Mouse (Mus musculus) liver, embryonic 15.5 days (tissue): ENCODE measurements around the gene Map3k4. TPM values are rescaled to one million over a fixed set of nuclear protein-coding genes. Genes with fewer than 3 reads are reported as not detected.
"Not testable (repeated sequence)": the region's sequence is repeated elsewhere in the genome, so short reads cannot be mapped to it uniquely, and the experiment has no call there.

ENCODE experiments used
- ATAC-seq: fragments of 200-750 bp; cut with Nextera tagmentation; 2 replicates; pipeline ENCODE4 v1.8.0; 2017; ENCODE audit warnings: moderate number of reproducible peaks, mild to moderate bottlenecking, moderate library complexity; ENCODE audit not compliant: insufficient read depth
- H3K27ac ChIP-seq: fragments of 300-500 bp; sonication (generic); replicated peaks from 2 replicates; pipeline ENCODE4 v1.5.1; 2015; ENCODE audit warnings: mild to moderate bottlenecking, inconsistent platforms
- H3K27me3 ChIP-seq: fragments of 300-500 bp; sonication (generic); 2 replicates; pipeline ENCODE4 v1.6.1; 2015; ENCODE audit warnings: mild to moderate bottlenecking, inconsistent platforms
- H3K36me3 ChIP-seq: fragments of 300-500 bp; sonication (generic); replicated peaks from 2 replicates; pipeline ENCODE4 v1.6.1; 2015; ENCODE audit warnings: moderate library complexity, mild to moderate bottlenecking, inconsistent platforms
- H3K4me1 ChIP-seq: fragments of 300-500 bp; sonication (generic); replicated peaks from 2 replicates; pipeline ENCODE4 v1.6.1; 2015; ENCODE audit warnings: inconsistent platforms
- H3K4me2 ChIP-seq: fragments of 300-500 bp; sonication (generic); 2 replicates; pipeline ENCODE4 v1.6.1; 2015; ENCODE audit warnings: moderate library complexity, mild to moderate bottlenecking, inconsistent platforms
- H3K4me3 ChIP-seq: fragments of 300-500 bp; sonication (generic); replicated peaks from 2 replicates; pipeline ENCODE4 v1.5.1; 2015; ENCODE audit warnings: mild to moderate bottlenecking, inconsistent platforms
- H3K9ac ChIP-seq: fragments of 300-500 bp; sonication (generic); 2 replicates; pipeline ENCODE4 v1.6.1; 2015; ENCODE audit warnings: moderate library complexity, mild to moderate bottlenecking, inconsistent platforms
- H3K9me3 ChIP-seq: fragments of 300-500 bp; sonication (generic); replicated peaks from 2 replicates; pipeline ENCODE4 v1.6.1; 2016; ENCODE audit warnings: inconsistent platforms
- WGBS: fragments of 180-500 bp; shearing (Covaris S2); methylation state at CpG from one replicate; pipeline ENCODE4 v1.1.7; 2015; ENCODE audit warnings: mixed read lengths; ENCODE audit not compliant: insufficient replicate concordance; 5-methylcytosine and 5-hydroxymethylcytosine counted together
- polyA plus RNA-seq: library from polyadenylated mRNA; unstranded; fragments of >200 nt; fragmentation: Nextera tagmentation; extraction: Ambion mirVana; gene quantifications from 2 replicates; pipeline ENCODE4 v1.2.1, GENCODE M21; 2015

Gene Map3k4
- polyA plus RNA-seq, 1 experiment from 2014 or later, result 10.6 TPM

DNA sequence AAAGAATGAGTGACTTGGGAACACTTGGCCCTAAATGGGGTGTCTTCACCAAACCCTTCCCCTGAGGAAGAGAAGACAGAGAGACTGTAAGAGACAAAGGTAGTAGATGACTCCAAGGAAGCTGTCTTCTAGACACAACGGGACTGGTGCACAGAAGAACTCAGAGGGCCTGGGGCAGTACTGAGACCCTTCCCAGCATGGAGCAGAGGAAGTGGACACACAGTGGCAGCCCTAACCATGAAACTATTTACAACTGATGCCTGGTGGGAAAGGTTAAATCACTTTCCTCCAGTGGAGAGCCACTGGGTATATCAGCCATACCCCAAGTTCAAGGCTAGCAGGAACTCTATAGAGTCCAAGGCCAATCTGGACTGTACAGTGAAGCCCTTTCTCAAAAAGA lies 26.2 kb downstream of the Map3k4 start:
- Histone ChIP-seq H3K4me3 (no peak overlapping the region), H3K27ac (no peak overlapping the region), H3K4me2 (no peak overlapping the region), H3K9me3 (no peaks in the 10 kb centered on the region), H3K4me1 (peaks cover 6% of the 10 kb centered on the region), H3K36me3 (no peaks in the 10 kb centered on the region), H3K9ac (no peak overlapping the region), H3K27me3 (no peaks in the 10 kb centered on the region)
- WGBS, result 63% methylated on average over 1 of the region's 1 CpGs
- ATAC-seq, result no peak

DNA sequence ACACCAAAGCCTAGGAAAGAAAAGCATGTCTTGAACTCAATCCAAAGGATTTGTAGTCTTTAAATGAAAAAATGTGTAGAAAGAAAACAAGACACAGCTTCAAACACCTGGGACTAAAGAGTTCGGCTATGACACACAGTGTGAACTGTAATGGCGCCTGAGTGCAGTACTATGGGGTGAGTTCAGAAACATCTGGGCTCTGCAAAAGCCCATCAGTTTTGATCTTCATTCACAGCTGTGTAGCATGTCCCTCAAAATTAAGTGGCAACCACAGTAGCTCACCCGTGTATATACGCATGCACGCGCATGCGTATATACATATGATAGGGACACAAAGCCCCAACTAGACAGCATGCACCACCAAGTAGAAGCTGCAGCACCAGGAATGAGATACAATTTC lies 27.4 kb downstream of the Map3k4 start:
- Histone ChIP-seq H3K36me3 (no peaks in the 10 kb centered on the region), H3K9me3 (no peaks in the 10 kb centered on the region), H3K4me2 (no peak overlapping the region), H3K27me3 (no peaks in the 10 kb centered on the region), H3K4me3 (no peak overlapping the region), H3K9ac (no peak overlapping the region), H3K4me1 (no peaks in the 10 kb centered on the region), H3K27ac (no peak overlapping the region)
- 89% methylated on average over 7 of the region's 7 CpGs for WGBS
- no peak for ATAC-seq

DNA sequence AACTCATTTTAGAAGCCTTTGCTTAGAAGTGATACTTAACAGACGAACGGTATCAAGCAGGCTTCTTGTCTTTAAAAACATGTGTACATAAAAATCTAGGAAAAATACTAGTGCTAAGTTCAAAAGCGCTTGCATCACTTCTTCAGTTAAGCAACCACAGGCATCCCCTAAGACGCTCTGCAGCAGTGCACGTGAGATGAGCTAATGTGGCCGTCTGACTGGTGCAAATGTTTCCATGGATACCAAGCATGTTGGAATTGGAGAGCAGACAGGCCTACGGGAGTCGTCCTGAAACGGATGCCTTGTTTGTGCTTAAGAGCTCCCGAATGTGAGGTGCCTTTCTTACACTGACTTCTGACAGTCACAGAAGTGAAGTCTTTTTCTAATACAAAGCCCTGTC lies 27.9 kb downstream of the Map3k4 start:
- no peaks in the 10 kb centered on the region for H3K9me3 ChIP-seq
- no peak overlapping the region for H3K27ac ChIP-seq
- H3K9ac ChIP-seq, result no peak overlapping the region
- no peak overlapping the region for H3K4me3 ChIP-seq
- no peak for ATAC-seq
- H3K4me1 ChIP-seq, result no peaks in the 10 kb centered on the region
- H3K36me3 ChIP-seq, result no peaks in the 10 kb centered on the region
- 68% methylated on average over 10 of the region's 10 CpGs for WGBS
- H3K4me2 ChIP-seq, result no peak overlapping the region
- no peaks in the 10 kb centered on the region for H3K27me3 ChIP-seq

DNA sequence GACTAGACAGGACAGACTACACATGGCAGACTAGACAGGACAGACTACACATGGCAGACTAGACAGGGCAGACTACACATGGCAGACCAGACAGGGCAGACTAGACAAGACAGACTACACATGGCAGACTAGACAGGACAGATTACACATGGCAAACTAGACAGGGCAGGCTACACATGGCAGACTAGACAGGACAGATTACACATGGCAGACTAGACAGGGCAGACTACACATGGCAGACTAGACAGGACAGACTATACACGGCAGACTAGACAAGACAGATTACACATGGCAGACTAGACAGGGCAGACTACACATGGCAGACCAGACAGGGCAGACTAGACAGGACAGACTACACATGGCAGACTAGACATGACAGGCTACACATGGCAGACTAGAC lies 28.8 kb downstream of the Map3k4 start:
- not testable (repeated sequence) for H3K4me1 ChIP-seq, H3K36me3 ChIP-seq
- 53% methylated on average over 1 of the region's 1 CpGs for WGBS

DNA sequence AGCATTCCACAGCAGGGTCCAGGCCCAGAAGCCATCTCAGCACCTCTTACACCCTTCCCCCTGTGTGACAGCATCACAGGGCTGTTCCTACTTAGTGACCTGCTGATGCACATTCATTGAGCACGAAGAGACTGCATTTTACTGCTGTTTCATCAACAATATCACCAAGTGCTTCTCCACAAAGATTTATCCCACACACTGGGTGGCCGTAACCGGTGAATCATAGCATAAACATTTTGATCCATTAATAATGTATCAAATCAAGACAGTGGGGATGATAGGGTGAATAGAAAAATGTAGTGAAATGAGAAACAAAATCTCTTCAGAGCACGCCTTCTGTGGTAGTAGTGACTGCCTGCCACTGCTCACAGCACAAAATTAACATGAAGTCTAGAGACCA lies 29.7 kb downstream of the Map3k4 start:
- Histone ChIP-seq H3K4me2 (no peak overlapping the region), H3K27me3 (no peaks in the 10 kb centered on the region), H3K36me3 (no peaks in the 10 kb centered on the region), H3K27ac (no peak overlapping the region), H3K4me1 (no peaks in the 10 kb centered on the region), H3K9me3 (no peaks in the 10 kb centered on the region), H3K4me3 (no peak overlapping the region), H3K9ac (no peak overlapping the region)
- WGBS, result 80% methylated on average over 4 of the region's 4 CpGs
- no peak for ATAC-seq

More for the DNA sequence above, 28.8 kb downstream of the Map3k4 start:
- not testable (repeated sequence) for H3K9me3 ChIP-seq, H3K4me2 ChIP-seq, H3K27ac ChIP-seq, H3K9ac ChIP-seq, ATAC-seq, H3K4me3 ChIP-seq, H3K27me3 ChIP-seq

DNA sequence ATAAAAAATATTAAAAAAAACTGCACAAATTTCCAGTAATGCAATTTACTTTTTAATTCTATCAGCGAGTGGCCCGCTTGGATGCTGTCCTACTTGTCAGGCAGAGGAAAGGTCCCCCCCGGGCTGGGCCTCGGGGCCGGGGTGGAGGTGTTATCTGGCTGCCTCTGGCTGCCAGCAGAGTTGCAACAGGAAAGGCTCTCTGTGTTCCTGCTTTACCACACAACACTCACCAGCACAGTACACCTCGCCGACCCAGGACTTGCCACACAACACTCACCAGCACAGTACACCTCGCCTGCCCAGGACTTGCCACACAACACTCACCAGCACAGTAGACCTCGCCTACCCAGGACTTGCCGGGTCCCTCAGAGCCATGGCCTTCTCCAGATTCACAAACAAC lies 38.8 kb downstream of the Map3k4 start:
- Histone ChIP-seq H3K9me3 (no peaks in the 10 kb centered on the region), H3K4me1 (peaks cover 6% of the 10 kb centered on the region), H3K27ac (no peak overlapping the region), H3K36me3 (0 out of 2 replicates have a peak, but pooled peaks cover 9% of the 10 kb centered on the region), H3K4me3 (no peak overlapping the region), H3K9ac (no peak overlapping the region), H3K27me3 (no peaks in the 10 kb centered on the region), H3K4me2 (no peak overlapping the region)
- 37% methylated on average over 10 of the region's 10 CpGs for WGBS
- no peak for ATAC-seq

DNA sequence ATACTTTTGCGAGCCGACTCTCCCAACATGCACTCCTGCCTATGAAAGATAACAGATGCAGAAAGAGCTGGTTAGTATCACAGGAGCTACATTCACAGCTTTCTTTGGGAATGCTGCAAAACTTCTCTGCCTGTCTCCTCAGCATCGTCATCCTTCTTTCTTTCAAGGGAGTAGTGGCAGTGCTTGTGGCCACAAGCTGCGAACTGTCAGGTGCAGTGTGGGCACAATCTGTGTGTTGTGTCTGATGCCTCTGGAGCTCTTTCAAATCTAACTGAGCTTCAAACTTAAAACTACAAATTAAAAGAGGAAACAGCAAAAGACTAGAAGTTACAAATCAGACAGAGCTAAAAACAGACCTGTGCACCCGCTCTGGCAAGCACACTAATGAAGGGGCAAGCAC lies 40.5 kb downstream of the Map3k4 start:
- Histone ChIP-seq H3K4me3 (no peak overlapping the region), H3K27me3 (no peaks in the 10 kb centered on the region), H3K27ac (no peak overlapping the region), H3K9ac (no peak overlapping the region), H3K4me1 (peaks cover 6% of the 10 kb centered on the region), H3K9me3 (no peaks in the 10 kb centered on the region), H3K4me2 (no peak overlapping the region), H3K36me3 (0 out of 2 replicates have a peak, but pooled peaks cover 9% of the 10 kb centered on the region)
- WGBS, result 80% methylated on average over 5 of the region's 5 CpGs
- no peak for ATAC-seq

DNA sequence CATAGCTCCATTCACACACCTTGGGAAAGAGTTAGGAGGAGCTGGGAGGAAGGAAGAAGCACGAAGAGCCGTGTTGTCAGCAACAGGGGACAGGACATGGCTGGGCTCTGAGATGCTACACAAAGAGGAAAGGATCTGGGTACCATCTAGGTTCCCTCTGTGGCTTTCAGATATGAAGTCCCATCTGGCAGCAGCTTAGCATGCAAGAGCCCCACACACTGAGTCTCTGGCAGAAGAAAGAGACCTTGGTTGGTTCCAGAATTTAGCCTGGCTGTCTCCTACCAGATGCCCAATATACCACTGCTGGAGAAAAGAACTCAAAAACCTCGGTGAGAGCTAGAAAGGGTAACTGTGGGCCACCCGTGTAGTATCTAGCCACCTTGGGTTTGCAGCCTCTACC lies 41.3 kb downstream of the Map3k4 start:
- WGBS, result 68% methylated on average over 4 of the region's 4 CpGs
- H3K4me3 ChIP-seq, result no peak overlapping the region
- no peak overlapping the region for H3K4me2 ChIP-seq
- peaks cover 9% of the 10 kb centered on the region; the same call in 1 of the 2 replicates for H3K36me3 ChIP-seq
- H3K27ac ChIP-seq, result no peak overlapping the region
- H3K9ac ChIP-seq, result no peak overlapping the region
- H3K27me3 ChIP-seq, result no peaks in the 10 kb centered on the region
- H3K4me1 ChIP-seq, result peaks cover 10% of the 10 kb centered on the region
- ATAC-seq, result no peak
- no peaks in the 10 kb centered on the region for H3K9me3 ChIP-seq

DNA sequence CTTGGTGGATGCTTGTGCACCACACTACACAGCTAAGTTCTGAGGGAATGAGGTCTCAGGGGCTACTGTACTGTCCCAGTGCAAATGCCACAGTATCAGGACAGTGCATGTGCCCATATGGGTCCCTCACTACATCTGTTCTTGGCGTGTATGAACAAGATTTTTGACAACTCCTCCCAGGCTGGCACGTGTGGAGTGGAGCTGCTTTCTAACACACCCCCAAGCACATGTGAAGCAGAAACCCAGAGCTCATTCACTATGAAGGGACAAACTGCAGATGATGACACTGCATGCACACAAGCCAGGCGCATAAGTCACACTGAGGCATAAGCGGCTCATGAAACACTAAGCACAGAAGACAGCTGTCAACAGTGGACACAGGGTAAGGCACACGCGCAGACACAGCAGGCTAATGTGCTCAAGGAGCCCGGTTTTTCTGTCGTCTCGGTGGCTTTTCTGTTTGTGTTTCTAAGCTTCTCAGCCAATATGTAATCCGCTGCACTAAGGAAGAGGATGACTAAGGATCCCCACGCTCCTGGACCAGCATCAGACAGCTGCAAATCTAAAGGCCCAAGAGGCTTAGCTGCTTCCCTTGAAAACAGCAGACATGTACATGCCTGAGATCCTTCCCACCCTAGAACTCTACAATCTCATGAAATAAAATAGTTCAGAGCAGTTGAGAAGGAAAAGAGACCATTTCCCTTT lies 41.9 kb downstream of the Map3k4 start:
- no peaks in the 10 kb centered on the region for H3K27me3 ChIP-seq
- no peak overlapping the region for H3K4me2 ChIP-seq
- WGBS, result 77% methylated on average over 11 of the region's 11 CpGs
- no peak overlapping the region for H3K27ac ChIP-seq
- no peak overlapping the region for H3K4me3 ChIP-seq
- peaks cover 14% of the 10 kb centered on the region for H3K36me3 ChIP-seq
- H3K9ac ChIP-seq, result no peak overlapping the region
- H3K4me1 ChIP-seq, result peaks cover 10% of the 10 kb centered on the region
- no peaks in the 10 kb centered on the region for H3K9me3 ChIP-seq
- no peak for ATAC-seq

DNA sequence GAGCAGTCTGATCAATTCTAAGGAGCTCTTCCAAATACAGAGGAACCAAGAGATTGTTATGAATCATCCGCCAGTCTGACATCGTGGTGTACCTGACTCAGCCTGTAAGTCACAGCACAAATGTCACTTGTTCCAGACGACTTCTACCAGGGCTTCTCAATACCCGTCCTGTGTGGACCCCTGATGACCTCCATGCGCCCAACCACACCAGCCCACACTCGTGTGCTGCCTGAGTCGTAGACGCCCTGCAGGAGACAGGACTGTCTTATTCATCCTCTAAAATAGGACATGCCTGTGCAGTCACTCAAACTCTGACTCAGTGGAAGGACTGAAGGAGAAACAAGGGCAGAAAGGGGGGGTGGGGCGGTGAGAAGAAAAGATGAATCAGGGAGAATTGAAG lies 42.8 kb downstream of the Map3k4 start:
- Histone ChIP-seq H3K9ac (no peak overlapping the region), H3K4me2 (no peak overlapping the region), H3K4me3 (no peak overlapping the region), H3K27ac (no peak overlapping the region), H3K4me1 (peaks cover 10% of the 10 kb centered on the region), H3K9me3 (no peaks in the 10 kb centered on the region), H3K27me3 (no peaks in the 10 kb centered on the region), H3K36me3 (peaks cover 23% of the 10 kb centered on the region)
- no peak for ATAC-seq
- WGBS, result 77% methylated on average over 9 of the region's 9 CpGs

DNA sequence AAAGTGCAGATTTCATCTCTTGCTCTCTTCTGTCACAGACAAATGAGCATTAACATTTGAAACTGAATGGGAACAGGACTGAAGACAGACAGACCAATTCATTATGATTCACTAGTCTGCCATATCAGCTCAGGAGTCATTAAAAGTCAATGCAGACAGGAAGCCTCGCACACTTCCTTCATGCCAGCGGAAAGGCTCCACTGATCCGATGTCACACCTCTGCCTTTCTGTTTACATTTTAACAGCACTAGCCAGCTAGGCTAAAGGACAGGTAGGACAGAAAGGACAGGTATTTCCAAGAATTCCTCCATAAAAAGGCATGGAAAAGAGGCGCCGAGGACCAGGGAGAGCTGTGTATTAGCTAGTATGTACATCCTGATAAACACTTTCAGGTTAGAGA lies 45.6 kb downstream of the Map3k4 start:
- peaks cover 4% of the 10 kb centered on the region; the same call in 1 of the 2 replicates for H3K4me1 ChIP-seq
- no peak overlapping the region for H3K9ac ChIP-seq
- no peak for ATAC-seq
- H3K4me2 ChIP-seq, result no peak overlapping the region
- H3K4me3 ChIP-seq, result no peak overlapping the region
- WGBS, result 80% methylated on average over 5 of the region's 5 CpGs
- H3K27me3 ChIP-seq, result no peaks in the 10 kb centered on the region
- H3K27ac ChIP-seq, result no peak overlapping the region
- peaks cover 38% of the 10 kb centered on the region for H3K36me3 ChIP-seq
- no peaks in the 10 kb centered on the region for H3K9me3 ChIP-seq

DNA sequence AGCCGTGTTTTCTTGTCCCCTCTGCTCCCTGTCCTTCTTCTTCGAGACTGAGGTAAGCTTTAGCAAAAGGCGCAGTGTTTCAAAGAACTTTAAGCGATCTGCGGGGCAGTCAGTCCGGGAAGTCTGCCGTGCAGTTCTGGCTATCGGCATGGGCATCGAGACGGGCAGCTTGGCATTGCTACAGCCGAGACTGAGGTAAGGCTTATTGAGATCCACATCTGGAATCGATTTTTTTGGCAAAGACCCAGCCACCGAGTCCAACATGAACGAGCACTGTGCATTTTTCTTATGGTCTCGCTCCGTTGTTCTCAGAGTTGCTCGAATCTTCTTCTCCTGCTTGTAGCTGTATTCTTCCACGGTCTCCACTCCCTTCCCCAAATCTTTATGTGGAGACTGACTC lies 46.8 kb downstream of the Map3k4 start:
- Histone ChIP-seq H3K36me3 (peaks cover 34% of the 10 kb centered on the region), H3K4me3 (no peak overlapping the region), H3K9me3 (no peaks in the 10 kb centered on the region), H3K4me2 (no peak overlapping the region), H3K27ac (no peak overlapping the region), H3K4me1 (peaks cover 4% of the 10 kb centered on the region; the same call in 1 of the 2 replicates), H3K27me3 (no peaks in the 10 kb centered on the region), H3K9ac (no peak overlapping the region)
- 88% methylated on average over 18 of the region's 18 CpGs for WGBS
- no peak for ATAC-seq
